Mouse (Mus musculus) embryonic facial prominence, embryonic 13.5 days (tissue): ENCODE results near the gene Ppp2r1a. TPM values are rescaled to one million over a fixed set of nuclear protein-coding genes. Genes with fewer than 3 reads are reported as not detected.

Experiments used
- ATAC-seq: fragments of 200-750 bp; cut with Nextera tagmentation; 2 replicates; pipeline ENCODE4 v1.8.0; 2017; ENCODE audit warnings: low read depth; ENCODE audit not compliant: insufficient number of reproducible peaks, insufficient read depth, low FRiP score, low TSS enrichment
- H3K27ac ChIP-seq: fragments of 300-500 bp; sonication (generic); 2 replicates; pipeline ENCODE4 v1.5.1; 2015; ENCODE audit warnings: moderate library complexity, mild to moderate bottlenecking, inconsistent platforms
- H3K27me3 ChIP-seq: fragments of 300-500 bp; sonication (generic); 2 replicates; pipeline ENCODE4 v1.6.1; 2015; ENCODE audit warnings: mild to moderate bottlenecking, inconsistent platforms
- H3K36me3 ChIP-seq: fragments of 300-500 bp; sonication (generic); 2 replicates; pipeline ENCODE4 v1.6.1; 2015; ENCODE audit warnings: mild to moderate bottlenecking, inconsistent platforms
- H3K4me1 ChIP-seq: fragments of 300-500 bp; sonication (generic); 2 replicates; pipeline ENCODE4 v1.6.1; 2015; ENCODE audit warnings: inconsistent platforms
- H3K4me2 ChIP-seq: fragments of 300-500 bp; sonication (generic); 2 replicates; pipeline ENCODE4 v1.6.1; 2015; ENCODE audit warnings: moderate library complexity, mild to moderate bottlenecking, inconsistent platforms
- H3K4me3 ChIP-seq: fragments of 300-500 bp; sonication (generic); 2 replicates; pipeline ENCODE4 v1.5.1; 2015; ENCODE audit warnings: mild to moderate bottlenecking, inconsistent platforms
- H3K9ac ChIP-seq: fragments of 300-500 bp; sonication (generic); 2 replicates; pipeline ENCODE4 v1.6.1; 2015; ENCODE audit warnings: mild to moderate bottlenecking, inconsistent platforms
- H3K9me3 ChIP-seq: fragments of 300-500 bp; sonication (generic); 2 replicates; pipeline ENCODE4 v1.6.1; 2016; ENCODE audit warnings: inconsistent platforms
- WGBS: fragments of 180-500 bp; shearing (Covaris S2); methylation state at CpG from one replicate; pipeline ENCODE4 v1.1.7; 2015; ENCODE audit warnings: mixed read lengths; 5-methylcytosine and 5-hydroxymethylcytosine counted together
- polyA plus RNA-seq: library from polyadenylated mRNA; unstranded; fragments of >200 nt; fragmentation: Nextera tagmentation; extraction: Ambion mirVana; gene quantifications from 2 replicates; pipeline ENCODE4 v1.2.1, GENCODE M21; 2015

Gene Ppp2r1a
- 371 and 387 TPM in 2 replicates for polyA plus RNA-seq

DNA sequence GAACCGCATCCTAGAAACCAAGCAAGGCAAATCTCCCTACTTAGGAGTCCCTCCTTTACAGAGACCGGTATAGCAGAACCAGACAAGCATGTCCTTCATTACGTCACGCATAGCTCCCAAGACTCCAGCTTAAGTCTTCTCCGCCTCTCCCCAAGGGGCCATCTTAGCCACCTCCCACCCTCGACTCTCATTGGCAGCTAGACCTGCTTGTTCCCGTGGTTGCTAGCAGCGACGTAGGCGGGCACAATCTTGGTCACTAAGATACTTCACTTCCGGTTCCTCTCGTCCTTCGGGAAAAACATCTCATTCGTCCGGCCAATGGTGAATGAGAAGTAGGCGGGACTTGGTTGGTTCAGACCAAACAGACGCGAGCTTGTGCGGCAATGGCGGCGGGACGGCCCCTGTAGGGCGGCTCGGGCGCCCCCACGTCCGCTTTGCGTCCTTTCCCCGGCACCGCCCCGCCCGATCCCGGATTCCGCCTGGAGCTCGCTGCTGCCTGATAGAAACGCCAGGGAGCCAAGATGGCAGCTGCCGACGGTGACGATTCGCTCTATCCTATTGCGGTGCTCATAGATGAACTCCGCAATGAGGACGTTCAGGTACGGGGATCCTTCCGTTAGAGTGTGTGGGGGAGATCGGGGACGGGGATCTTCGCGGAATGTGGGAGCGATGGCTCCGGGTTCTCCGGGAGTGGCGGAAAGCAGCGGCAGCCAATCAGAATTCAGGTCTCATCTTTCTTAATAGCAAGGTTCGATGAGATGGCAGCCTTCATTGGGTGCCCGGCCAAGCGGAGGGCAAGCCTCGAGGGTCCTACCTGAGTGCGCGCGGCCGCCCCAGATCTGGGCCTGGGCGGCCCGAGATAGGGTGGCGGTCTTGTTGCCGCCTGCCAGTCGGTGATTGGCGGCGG, at the start of gene Ppp2r1a:
Gene Ppp2r1a, plus strand, starts transcription at position 327 of the 907 bp plus-strand sequence.
- peaks cover 19% of the 10 kb centered on the region for H3K4me1 ChIP-seq

DNA sequence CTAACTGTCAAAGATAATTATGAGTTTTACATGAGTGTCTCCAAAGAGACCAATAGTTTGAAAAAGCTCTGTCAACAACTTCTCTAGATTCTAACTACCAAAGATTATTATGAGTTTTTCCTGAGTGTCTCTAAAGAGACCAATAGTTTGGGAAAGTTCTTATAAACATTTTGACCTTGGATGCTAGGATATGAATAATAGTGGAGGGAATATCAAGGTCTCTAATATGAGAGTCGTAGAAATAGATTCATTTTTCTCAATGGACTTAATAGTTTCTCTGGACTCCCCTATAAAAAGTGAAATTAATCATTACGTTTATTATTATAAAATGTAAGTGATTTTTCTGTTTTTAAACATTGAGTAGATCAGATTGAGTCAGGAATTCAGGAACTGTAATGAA, 40.1 kb upstream of the Ppp2r1a start, which contains the start of gene Vmn1r231:
Gene Vmn1r231, minus strand, starts transcription at position 101 of the 400 bp plus-strand sequence.
- Histone ChIP-seq H3K9me3 (0 out of 2 replicates have a peak, but pooled peaks cover 2% of the 10 kb centered on the region), H3K4me1 (no peaks in the 10 kb centered on the region), H3K9ac (no peak within 1 kb of the TSS), H3K27ac (no peak within 1 kb of the TSS), H3K4me3 (no peak within 1 kb of the TSS), H3K27me3 (no peaks in the 10 kb centered on the region), H3K4me2 (no peak within 1 kb of the TSS), H3K36me3 (no peaks in the 10 kb centered on the region)
- ATAC-seq, result no peak
- WGBS, result 57% methylated on average over 2 of the region's 2 CpGs

More for the DNA sequence above, at the start of gene Ppp2r1a:
- Histone ChIP-seq H3K9ac (peak within 1 kb of the TSS; percentile 89), H3K9me3 (no peaks in the 10 kb centered on the region), H3K27me3 (no peaks in the 10 kb centered on the region), H3K36me3 (no peaks in the 10 kb centered on the region), H3K27ac (peak within 1 kb of the TSS; percentile 98), H3K4me2 (peak within 1 kb of the TSS; percentile 74), H3K4me3 (peak within 1 kb of the TSS; percentile 77)
- under 1% methylated on average over 69 of the region's 69 CpGs for WGBS
- ATAC-seq, result peak; percentile 99

DNA sequence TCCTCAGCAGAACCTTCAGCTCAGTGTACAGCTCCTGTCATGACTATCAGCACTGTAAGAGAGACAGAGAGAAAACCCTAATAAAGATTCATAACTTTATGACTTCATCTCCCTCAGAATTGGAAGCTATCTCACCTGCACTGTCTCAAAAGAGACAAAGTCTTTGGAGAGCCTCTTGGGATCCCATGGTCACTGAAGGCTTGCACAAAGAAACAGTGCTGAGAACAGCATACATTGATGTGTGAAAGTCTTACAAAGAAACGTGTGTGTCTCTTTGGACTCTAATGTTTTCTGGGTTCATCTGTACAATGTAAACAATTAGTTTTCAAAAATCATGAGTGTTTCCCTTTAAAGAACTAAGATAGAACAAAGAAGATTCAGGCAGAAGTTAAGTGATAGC, 25.5 kb upstream of the Ppp2r1a start, which contains the start of gene Vmn1r232:
Gene Vmn1r232, minus strand, starts transcription at position 101 of the 400 bp plus-strand sequence.
- no peaks in the 10 kb centered on the region for H3K36me3 ChIP-seq
- 46% methylated on average over 1 of the region's 1 CpGs for WGBS
- no peak within 1 kb of the TSS for H3K4me3 ChIP-seq
- no peak within 1 kb of the TSS for H3K4me2 ChIP-seq
- ATAC-seq, result no peak
- no peaks in the 10 kb centered on the region for H3K27me3 ChIP-seq
- no peak within 1 kb of the TSS for H3K9ac ChIP-seq
- no peaks in the 10 kb centered on the region for H3K9me3 ChIP-seq
- H3K27ac ChIP-seq, result no peak within 1 kb of the TSS
- no peaks in the 10 kb centered on the region for H3K4me1 ChIP-seq

DNA sequence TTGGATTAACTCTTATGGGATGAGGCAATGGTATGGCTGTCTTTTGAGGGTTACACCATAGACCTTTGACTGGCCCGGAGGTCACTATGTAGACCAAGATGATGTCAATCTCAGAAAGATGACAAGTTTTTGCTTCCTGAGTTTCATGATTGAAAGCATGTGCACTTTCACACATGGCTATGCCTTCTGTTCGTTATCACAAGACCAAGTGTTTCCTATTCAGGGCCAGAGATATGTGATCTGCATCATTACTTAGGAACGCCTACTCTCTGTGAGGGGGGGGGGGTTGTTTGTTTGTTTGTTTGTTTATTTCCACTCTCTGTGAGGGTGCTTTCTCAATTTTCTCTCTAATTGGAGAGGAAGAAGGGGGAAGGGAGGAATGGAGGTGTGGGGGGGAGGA, 885 bp upstream of the Ppp2r1a start:
- 39% methylated on average over 3 of the region's 3 CpGs for WGBS
- Histone ChIP-seq H3K4me2 (peak overlapping the region; percentile 64), H3K4me1 (peaks cover 19% of the 10 kb centered on the region), H3K4me3 (peak overlapping the region; percentile 77), H3K9ac (peak overlapping the region; percentile 73), H3K27me3 (no peaks in the 10 kb centered on the region), H3K27ac (peak overlapping the region; percentile 96), H3K9me3 (no peaks in the 10 kb centered on the region), H3K36me3 (no peaks in the 10 kb centered on the region)
- no peak for ATAC-seq

DNA sequence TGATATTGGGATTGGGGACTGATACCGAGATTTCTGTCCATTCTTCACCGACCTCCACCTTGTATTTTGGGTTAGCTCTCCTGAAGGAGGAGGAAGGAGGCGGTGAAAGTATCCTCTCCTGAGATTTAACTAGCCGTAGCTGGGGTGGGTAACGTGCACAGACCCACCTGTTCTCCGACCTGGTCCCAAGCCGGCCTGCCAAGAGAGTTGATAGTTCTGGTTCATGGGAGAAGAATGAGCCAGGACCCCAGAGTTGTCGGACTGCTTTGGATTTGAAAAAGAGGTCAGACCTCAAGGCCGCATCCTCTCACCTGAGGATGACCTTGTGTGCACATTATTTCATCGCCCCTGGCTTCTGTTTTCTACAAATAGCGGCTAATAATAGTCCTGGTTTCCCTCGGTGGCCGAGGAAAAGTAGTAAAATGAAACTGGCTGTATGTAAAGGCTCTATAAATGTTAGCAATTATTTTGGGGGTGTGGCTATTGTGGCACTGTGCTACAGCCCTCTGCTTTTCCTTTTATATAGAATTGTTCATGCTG, 985 bp downstream of the Ppp2r1a start:
- Histone ChIP-seq H3K4me2 (peak overlapping the region; percentile 74), H3K9ac (peak overlapping the region; percentile 89), H3K4me1 (peaks cover 19% of the 10 kb centered on the region), H3K9me3 (no peaks in the 10 kb centered on the region), H3K4me3 (peak overlapping the region; percentile 77), H3K27ac (peak overlapping the region; percentile 98), H3K27me3 (no peaks in the 10 kb centered on the region), H3K36me3 (0 out of 2 replicates have a peak, but pooled peaks cover under 1% of the 10 kb centered on the region)
- WGBS, result 0% methylated on average over 13 of the region's 13 CpGs
- no peak for ATAC-seq

DNA sequence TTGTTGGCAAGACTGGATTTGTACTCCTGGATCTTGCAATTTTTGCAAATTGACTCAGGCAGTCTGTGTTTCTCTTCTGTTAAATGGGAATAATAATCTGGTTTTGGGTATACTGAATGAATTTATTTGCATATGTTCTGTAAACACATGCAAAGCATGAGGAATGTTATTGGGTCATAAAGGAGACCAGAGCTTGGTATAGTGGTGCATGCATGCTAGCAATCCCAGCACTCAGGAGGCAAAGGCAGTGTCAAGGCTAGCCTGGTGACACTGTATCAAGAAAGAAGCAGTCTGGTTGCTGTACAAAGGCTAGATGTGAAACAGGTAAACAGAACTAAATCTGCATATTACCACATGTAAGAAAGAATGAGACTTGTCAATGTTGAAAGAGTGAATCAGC, 1.5 kb downstream of the Ppp2r1a start:
- no peaks in the 10 kb centered on the region for H3K9me3 ChIP-seq
- peak overlapping the region; percentile 74 for H3K4me2 ChIP-seq
- no peak overlapping the region; the same call in 1 of the 2 replicates for H3K27ac ChIP-seq
- H3K4me1 ChIP-seq, result peaks cover 19% of the 10 kb centered on the region
- peaks cover 5% of the 10 kb centered on the region; the same call in 1 of the 2 replicates for H3K36me3 ChIP-seq
- no peak for ATAC-seq
- no peaks in the 10 kb centered on the region for H3K27me3 ChIP-seq
- H3K4me3 ChIP-seq, result peak overlapping the region; percentile 77
- peak overlapping the region; percentile 89 for H3K9ac ChIP-seq

DNA sequence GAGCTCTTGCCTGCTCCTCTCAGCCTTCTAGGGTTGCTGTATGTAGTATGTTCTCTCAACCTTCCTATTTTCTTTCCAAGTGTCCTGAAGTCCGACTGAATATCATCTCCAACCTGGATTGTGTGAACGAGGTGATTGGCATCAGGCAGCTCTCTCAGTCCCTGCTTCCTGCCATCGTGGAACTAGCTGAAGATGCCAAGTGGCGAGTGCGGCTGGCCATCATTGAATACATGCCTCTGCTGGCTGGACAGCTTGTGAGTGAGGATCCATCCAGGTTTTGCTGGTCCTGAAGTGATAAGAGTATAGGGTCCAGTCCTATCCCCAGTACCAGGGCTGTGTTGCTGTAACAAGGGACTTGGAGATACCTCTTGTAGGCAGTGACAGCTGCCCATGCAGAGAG, 15.3 kb downstream of the Ppp2r1a start:
- Histone ChIP-seq H3K4me2 (no peak overlapping the region), H3K27me3 (no peaks in the 10 kb centered on the region), H3K27ac (no peak overlapping the region), H3K4me1 (no peaks in the 10 kb centered on the region), H3K36me3 (peaks cover 98% of the 10 kb centered on the region), H3K9me3 (no peaks in the 10 kb centered on the region), H3K9ac (no peak overlapping the region), H3K4me3 (no peak overlapping the region)
- ATAC-seq, result no peak
- 93% methylated on average over 5 of the region's 5 CpGs for WGBS

DNA sequence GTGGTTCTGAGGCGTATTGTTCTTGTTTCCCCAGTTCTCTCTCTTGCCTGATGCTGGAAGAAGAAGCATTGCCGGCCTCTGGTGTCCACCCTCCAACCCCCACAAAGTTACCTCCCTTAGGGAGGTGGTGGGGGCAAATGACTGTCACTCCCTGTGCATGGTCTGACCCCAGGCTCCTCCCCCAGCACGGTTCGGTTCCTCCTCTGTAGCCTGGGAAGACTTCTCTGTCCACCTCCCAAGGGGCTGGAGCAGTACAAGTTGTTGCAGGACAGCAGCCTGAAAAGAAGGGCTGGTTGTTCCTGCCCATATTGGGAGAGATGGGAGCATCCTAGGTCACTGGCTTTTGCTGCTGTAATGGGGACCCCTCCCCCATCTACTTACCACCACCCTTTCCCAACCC, 20.3 kb downstream of the Ppp2r1a start:
- no peak for ATAC-seq
- Histone ChIP-seq H3K4me2 (no peak overlapping the region), H3K4me1 (no peaks in the 10 kb centered on the region), H3K9ac (no peak overlapping the region), H3K4me3 (no peak overlapping the region), H3K36me3 (peaks cover 90% of the 10 kb centered on the region), H3K27me3 (no peaks in the 10 kb centered on the region), H3K9me3 (no peaks in the 10 kb centered on the region), H3K27ac (no peak overlapping the region)
- WGBS, result 89% methylated on average over 4 of the region's 4 CpGs

DNA sequence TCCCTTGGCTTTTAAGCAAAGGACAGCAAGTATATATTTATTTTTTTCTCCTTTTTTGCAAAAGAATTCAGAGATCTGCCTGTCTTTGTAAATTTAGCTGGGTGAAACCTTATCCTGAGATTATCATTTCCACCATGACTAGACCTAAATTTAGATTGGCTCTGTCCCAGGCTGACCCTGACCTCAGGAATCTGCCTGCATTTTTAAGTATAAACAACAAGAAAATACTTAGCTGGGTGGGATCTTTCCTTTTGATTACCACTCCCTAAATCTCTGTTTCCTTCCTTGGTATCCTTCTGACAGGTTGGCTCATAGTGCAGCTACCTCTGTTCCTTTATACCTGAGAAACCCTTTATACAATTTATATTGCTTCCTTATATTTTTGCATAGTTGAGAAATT, 21.6 kb downstream of the Ppp2r1a start:
- Histone ChIP-seq H3K4me1 (no peaks in the 10 kb centered on the region), H3K9me3 (no peaks in the 10 kb centered on the region), H3K9ac (no peak overlapping the region), H3K27ac (no peak overlapping the region), H3K36me3 (peaks cover 78% of the 10 kb centered on the region), H3K4me2 (no peak overlapping the region), H3K27me3 (no peaks in the 10 kb centered on the region), H3K4me3 (no peak overlapping the region)
- ATAC-seq, result no peak

DNA sequence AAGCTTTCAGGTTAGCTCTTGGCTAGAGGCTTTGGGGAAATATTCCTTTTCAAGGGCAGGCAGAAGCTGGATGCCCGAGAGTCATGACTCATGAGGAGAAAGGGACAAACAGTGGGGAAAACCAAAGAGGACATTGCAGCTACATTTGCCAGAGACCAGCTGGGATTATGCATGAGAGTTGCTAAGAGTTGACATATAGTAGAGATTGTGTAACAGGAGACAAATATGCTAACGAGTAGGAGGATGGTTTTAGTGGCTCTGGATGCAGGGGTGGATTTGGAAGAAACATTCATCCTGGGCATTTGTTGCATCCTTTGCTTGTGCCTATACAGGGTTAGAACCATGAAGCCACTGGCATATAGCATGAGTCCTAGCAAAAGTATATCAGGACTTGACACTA, 48.6 kb downstream of the Ppp2r1a start:
- Histone ChIP-seq H3K4me1 (no peaks in the 10 kb centered on the region), H3K4me2 (no peak overlapping the region), H3K4me3 (no peak overlapping the region), H3K27ac (no peak overlapping the region), H3K9ac (no peak overlapping the region), H3K27me3 (no peaks in the 10 kb centered on the region), H3K36me3 (no peaks in the 10 kb centered on the region), H3K9me3 (no peaks in the 10 kb centered on the region)
- ATAC-seq, result no peak
- WGBS, result 59% methylated on average over 2 of the region's 2 CpGs

DNA sequence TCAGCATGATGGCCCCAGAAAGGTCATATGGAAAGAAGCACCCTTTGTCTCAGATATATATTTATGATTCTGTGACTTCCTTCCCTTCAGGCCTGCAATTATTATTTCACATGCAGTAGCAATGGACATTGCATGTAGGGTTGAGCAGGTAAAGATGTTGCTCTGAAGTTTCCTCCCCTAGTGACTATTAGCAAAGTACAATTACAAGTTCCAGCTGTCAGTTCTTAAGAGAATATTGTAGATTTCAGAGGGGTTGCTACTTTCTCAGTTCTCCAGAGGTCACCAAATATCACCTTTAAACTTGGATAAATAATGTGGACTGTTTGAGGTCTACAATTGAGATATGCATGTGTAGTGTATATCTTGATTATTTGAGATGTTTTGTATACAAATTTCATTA, 51.3 kb downstream of the Ppp2r1a start, which contains the start of gene Vmn1r233:
Gene Vmn1r233, minus strand, starts transcription at position 101 of the 400 bp plus-strand sequence.
- Histone ChIP-seq H3K9ac (no peak within 1 kb of the TSS), H3K27ac (no peak within 1 kb of the TSS), H3K27me3 (no peaks in the 10 kb centered on the region), H3K4me1 (no peaks in the 10 kb centered on the region), H3K4me2 (no peak within 1 kb of the TSS), H3K4me3 (no peak within 1 kb of the TSS), H3K9me3 (no peaks in the 10 kb centered on the region), H3K36me3 (no peaks in the 10 kb centered on the region)
- ATAC-seq, result no peak
